Mouse (Mus musculus) spleen, embryonic (tissue): Measurements from ENCODE around the gene Usf2.
"Not testable (repeated sequence)": the region's sequence is repeated elsewhere in the genome, so short reads cannot be mapped to it uniquely, and the experiment has no call there.

ENCODE experiments used
- CTCF ChIA-PET: fragments of 350-600 bp; sonication (Branson Sonifier 250); formaldehyde crosslinking; loops from one replicate; lab custom pipeline; 2022; lab: Charles Lee

The Usf2 gene

DNA sequence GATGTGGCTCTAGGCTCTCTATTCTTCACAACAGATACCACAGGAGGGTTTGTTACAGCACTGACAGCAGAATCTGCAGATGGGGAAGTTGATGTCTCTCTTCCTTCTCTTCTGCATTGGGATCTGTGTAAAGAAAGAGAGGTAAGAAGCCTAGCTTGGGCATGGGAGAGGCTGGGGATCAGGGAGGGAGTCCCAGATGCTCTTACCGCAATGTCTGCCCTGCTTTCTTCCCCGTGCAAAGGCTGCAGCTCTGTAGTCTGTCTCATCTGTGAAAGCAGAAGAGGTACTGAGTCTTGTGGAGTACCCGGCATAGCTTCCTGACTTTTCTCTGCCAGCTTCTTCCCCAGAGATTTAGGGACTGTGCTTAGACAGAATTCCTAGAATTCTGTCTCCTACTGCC, 34.1 kb downstream of the Usf2 start:
- CTCF ChIA-PET, result not testable (repeated sequence)

DNA sequence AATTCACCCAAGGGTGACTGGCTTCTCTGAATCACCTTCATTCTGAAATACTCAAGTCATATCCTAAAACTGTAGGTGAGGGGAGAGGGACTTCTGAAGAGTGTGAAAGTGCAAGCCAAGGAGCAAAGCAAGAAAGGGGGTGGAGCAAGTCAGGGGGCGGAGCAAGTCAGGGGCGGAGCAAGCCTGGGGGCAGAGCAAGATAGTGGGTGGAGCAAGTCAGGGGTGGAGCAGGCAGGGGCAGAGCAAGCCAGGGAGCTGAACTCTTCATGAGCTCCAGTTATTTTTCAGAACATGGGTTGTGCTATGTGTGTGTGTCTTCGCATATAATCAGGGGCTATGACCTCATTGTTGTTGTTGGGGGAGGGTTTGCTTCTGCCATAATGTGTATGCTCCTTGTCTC, 36.4 kb downstream of the Usf2 start:
- CTCF ChIA-PET, result no interaction called here

DNA sequence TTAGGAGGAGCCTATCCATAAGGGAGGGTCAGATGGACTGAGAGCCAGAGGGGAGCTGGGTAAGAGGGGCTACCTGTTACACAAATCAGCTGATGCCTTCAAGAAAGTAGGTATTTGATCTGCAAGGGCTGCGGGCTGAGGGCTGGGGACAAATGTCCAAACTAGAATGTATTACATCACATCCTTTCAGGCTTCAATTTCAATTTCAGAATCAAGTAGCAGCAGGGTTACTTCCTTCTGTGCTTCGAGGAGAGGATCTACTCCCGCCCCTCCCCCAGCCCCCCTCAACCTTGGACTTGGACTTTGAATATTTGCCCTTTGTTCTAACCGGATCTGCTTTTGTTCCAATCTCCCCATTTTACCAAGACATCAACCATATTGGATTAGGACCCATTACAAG, 39.4 kb downstream of the Usf2 start:
- CTCF ChIA-PET, result no interaction called here

DNA sequence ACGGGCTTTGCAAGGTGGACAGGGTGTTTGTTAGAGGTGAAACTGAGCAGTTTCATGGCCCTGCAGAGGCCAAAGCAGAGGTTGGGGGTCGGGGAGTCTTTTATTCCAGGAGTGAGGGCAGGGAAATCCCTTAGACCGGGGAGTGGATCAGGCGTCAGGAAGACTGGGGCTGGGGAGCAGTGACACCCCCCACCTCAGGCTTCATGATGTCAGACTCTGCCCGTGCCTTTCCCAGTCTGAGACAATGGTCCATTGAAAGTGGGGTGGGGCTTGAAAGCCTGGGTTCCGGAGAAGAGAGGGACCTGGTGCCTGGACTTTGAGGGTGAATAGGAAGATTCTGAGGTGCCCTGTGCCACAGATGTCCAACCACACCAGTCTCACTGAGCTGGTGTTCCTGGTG, 39.9 kb downstream of the Usf2 start:
- CTCF ChIA-PET, result no interaction called here

DNA sequence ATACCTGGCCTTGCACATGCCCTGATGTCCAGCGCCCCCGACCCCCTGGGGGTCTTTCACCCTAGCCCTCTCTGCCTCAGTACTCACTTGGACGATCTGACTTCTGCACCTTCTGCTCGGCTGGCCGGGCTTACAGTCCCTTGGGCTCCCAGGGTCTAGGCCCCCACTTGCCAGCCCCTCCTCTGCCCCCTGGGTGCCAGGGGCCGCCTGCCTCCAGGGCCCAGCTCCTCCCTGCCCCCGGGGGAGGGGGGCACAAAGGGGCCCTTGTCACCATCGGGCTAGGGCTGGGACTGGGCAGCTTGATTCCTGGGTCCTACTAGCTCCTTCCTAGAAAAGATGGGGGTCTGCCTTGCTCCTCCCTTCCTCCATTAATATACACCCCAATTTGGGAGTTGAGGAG, 41.9 kb downstream of the Usf2 start, which contains the start of gene Mag:
Gene Mag, minus strand, starts transcription at position 142 of the 400 bp plus-strand sequence.
- CTCF ChIA-PET, result no interaction called here

DNA sequence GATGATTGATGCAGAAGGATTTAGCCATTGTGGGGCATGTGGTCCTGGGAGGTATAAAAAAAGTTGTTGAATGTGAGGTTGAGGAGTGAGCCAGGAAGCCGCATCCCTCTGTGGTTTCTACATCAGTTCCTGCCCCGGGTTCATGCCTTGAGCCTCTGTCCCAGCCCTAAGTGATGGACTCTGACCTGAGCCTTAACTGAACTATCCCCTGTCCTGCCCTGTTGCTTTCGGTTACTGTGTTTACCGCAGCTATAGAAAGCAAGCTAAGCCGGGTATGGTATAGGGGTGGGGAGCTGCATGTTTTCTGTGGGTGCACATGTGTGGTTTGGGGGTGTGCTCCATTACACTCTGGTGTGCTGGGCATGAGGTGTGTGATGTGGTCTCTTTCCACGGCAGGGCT, 46.8 kb downstream of the Usf2 start:
- CTCF ChIA-PET, result no interaction called here

DNA sequence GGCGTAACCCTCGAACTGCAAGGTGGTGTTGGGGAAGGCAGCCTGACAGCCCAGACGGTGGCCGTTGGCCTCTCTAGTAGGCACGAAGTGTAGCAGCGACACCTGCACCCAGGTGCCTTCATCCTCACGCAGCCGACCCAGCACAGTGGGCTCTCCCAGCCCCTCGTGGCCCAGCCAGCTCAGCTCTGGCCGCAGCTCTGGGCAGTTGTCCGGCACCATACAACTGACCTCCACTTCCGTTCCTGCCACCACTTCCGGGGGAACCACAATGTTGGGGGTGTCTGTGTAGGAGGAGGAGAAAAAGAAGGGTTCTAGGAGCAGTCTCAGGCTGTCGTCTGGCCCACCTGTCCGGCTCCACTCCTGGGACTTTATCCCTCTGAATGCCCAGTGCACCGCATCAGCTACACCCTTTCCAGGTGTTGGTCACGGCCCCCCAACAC, 47.6 kb downstream of the Usf2 start:
- CTCF ChIA-PET, result interaction anchor here (0.6 to 0.7 kb wide), 2 partner anchors 97 to 128 kb away, joined by 3 to 8 read pairs; no protein-coding TSS in a partner anchor

DNA sequence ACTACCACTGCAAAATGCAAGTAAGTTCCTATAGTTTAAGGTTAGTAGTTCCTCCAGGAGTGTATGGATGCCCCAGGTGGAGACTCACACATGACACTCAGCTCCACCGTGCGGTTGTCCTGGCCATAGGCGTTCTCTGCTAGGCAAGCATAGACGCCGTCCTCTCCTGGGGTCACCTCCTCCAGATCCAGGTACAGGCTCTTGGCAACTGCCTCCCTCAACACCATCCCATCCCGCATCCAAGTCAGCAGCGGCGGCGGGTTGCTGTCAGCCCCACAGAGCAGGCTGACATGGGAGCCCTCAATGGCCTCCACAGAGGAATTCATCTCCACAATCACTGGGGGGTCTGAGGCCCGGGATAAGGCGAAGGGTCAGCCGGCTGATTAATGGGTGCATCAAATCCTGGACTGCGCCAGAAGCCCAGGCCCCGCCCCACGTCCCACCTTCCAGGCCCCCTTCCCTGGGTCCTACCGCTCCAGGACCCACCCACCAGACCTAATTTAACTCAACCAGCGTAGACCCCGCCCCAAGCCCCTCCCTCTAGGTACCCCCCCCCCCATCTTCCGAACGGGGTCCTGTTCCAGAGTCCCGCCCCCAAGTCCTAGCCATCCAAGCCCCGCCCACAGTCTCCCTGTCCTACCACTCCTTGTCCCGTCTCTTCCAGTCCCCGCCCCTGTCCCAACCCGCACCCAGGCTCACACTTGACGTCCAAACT, 48.2 kb downstream of the Usf2 start:
- CTCF ChIA-PET, result interaction anchor here (0.6 to 0.7 kb wide), 2 partner anchors 96 to 129 kb away, joined by 3 to 8 read pairs; no protein-coding TSS in a partner anchor

DNA sequence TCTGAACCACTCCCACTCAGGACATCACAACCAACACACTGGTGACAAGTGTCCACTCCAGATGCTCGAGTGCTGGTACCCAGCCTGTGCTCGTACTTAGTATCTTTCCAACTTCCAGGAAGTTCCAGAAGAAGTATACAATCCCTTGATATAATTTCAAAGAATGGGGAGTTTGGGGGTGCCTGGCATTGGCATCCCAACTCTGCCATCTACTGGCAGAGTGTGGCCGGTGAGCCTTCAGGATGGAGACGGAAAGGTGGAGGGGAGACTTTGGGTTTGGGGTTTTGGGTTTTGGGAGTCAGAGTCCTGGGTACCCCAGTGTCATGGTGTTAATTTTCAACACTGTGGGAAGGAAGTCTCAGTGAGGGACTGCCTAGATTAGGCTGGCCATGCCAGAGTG, 52.6 kb downstream of the Usf2 start:
- CTCF ChIA-PET, result interaction anchor here (0.6 to 1.9 kb wide), 3 partner anchors 11 to 134 kb away, joined by 3 to 7 read pairs (median 3); no protein-coding TSS in a partner anchor
